8 mouse cellular contexts compared by ENCODE assay signal in the genomic region with DNA sequence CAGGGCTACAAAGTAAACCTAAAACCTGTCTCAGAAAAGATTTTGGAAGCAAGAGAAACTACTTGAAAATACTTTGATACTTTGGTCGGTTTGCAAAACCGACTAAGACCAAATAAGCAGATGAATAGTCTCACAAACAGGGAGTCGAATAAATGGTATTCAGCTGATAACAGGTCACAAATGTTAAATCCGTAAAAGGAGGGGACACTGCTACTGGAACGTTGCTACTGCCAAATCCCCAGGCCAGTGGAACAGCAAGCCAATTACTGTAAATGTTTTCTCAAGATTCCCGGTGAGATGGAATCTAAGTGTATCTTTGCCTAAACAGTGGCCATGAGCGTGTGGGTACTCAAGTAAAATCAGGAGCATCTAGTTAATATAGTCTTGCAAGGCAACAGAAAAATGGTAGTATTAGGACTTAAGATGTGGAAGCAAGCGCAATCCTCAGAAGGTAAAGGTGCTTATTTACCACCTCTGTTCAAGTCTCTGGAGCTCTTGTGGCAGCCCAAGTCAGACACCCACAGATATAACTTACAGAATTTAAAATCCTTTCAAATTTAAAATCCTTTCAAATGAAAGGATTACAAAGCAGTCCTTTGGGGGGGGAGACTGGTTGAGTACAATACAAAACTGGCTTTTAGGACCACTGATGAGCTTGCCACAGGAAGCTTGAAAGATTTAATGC. TPM values are rescaled to one million over a fixed set of nuclear protein-coding genes. Genes with fewer than 3 reads are reported as not detected.
DNase-seq lines count a peak whose midpoint lies in the region; ATAC-seq and TF ChIP-seq lines count a peak whose summit lies in the region.

No protein-coding gene starts in this region.

- TF ChIP-seq POLR2A in cortical plate, adult 2 months (IDR thresholded peaks at IDR 0.05; ENCODE audit: extremely low read depth, insufficient read depth, low read length): no peak
- peak; percentile 23 for TF ChIP-seq POLR2A in myocyte (IDR thresholded peaks at IDR 0.05; ENCODE audit: insufficient read length, low read depth)

- no peak overlapping the region for H3ac ChIP-seq in myocyte (ENCODE audit: control insufficient read depth, insufficient read length)

- peak overlapping the region; percentile 72 for H3K4me2 ChIP-seq in kidney, embryonic 16.5 days (replicated peaks; ENCODE audit: low read depth, low read length)
- H3K4me2 ChIP-seq in hindbrain, embryonic 16.5 days (ENCODE audit: low read length): peak overlapping the region; percentile 85
- peak overlapping the region; percentile 89 for H3K4me2 ChIP-seq in myocyte (ENCODE audit: low read depth)

- peak overlapping the region; percentile 78 for H3K4me3 ChIP-seq in kidney, embryonic 16.5 days (ENCODE audit: low read length)
- peak overlapping the region; percentile 60 for H3K4me3 ChIP-seq in cortical plate, adult 2 months (ENCODE audit: insufficient read depth, low read length)
- peak overlapping the region; percentile 70 for H3K4me3 ChIP-seq in hindbrain, embryonic 16.5 days (ENCODE audit: low read length)
- peak overlapping the region; percentile 63 for H3K4me3 ChIP-seq in myocyte

- peaks cover 22% of the 10 kb centered on the region for H3K4me1 ChIP-seq in kidney, embryonic 16.5 days (ENCODE audit: insufficient read depth, low read length)
- H3K4me1 ChIP-seq in cortical plate, adult 2 months (ENCODE audit: control insufficient read depth, insufficient read depth, low read length): peaks cover 6% of the 10 kb centered on the region
- peaks cover 20% of the 10 kb centered on the region for H3K4me1 ChIP-seq in hindbrain, embryonic 16.5 days (ENCODE audit: control insufficient read depth, insufficient read depth, low read depth, low read length)

- peaks cover 31% of the 10 kb centered on the region for H3K36me3 ChIP-seq in kidney, embryonic 16.5 days (ENCODE audit: insufficient read depth, low read length)
- H3K36me3 ChIP-seq in hindbrain, embryonic 16.5 days (ENCODE audit: control insufficient read depth, insufficient read depth, low read length): peaks cover 26% of the 10 kb centered on the region
- H3K36me3 ChIP-seq in myocyte (ENCODE audit: control insufficient read depth, insufficient read depth): peaks cover 50% of the 10 kb centered on the region

- no peaks in the 10 kb centered on the region for H3K9me3 ChIP-seq in kidney, embryonic 16.5 days (ENCODE audit: low read length)
- no peaks in the 10 kb centered on the region for H3K9me3 ChIP-seq in hindbrain, embryonic 16.5 days (ENCODE audit: control insufficient read depth, low read length)

- DNase-seq in kidney, adult 18-20 months: no peak
- no peak for DNase-seq in right cerebral cortex, postnatal 36 days (ENCODE audit: low spot score in 2 of 2)
- no peak for DNase-seq in B cell, adult 2 months
- DNase-seq in ovary, postnatal 14 days (ENCODE audit: low spot score): no peak

- peak overlapping the region; percentile 87 for H3K9ac ChIP-seq in kidney, embryonic 16.5 days (replicated peaks; ENCODE audit: low read length)
- peak overlapping the region; percentile 83 for H3K9ac ChIP-seq in hindbrain, embryonic 16.5 days (ENCODE audit: low read depth, low read length)

- WGBS in kidney, embryonic 16.5 days: 15% methylated on average over 8 of the region's 8 CpGs
- 16% methylated on average over 8 of the region's 8 CpGs for WGBS in hindbrain, embryonic 16.5 days

- ATAC-seq in kidney, embryonic 16.5 days (ENCODE audit: low FRiP score, low TSS enrichment): no peak
- no peak for ATAC-seq in hindbrain, embryonic 16.5 days

- H3K27ac ChIP-seq in kidney, embryonic 16.5 days (ENCODE audit: low read length): peak overlapping the region; percentile 99
- no peak overlapping the region for H3K27ac ChIP-seq in cortical plate, adult 2 months (ENCODE audit: insufficient read depth, low read length)
- H3K27ac ChIP-seq in hindbrain, embryonic 16.5 days (ENCODE audit: low read depth, low read length): peak overlapping the region; percentile 100

- peaks cover 47% of the 10 kb centered on the region for H3K79me2 ChIP-seq in myocyte (ENCODE audit: control insufficient read depth, insufficient read depth)

- no peaks in the 10 kb centered on the region for H3K27me3 ChIP-seq in kidney, embryonic 16.5 days (ENCODE audit: insufficient read depth, low read length)
- H3K27me3 ChIP-seq in hindbrain, embryonic 16.5 days (replicated peaks; ENCODE audit: control insufficient read depth, insufficient read depth, low read length): no peaks in the 10 kb centered on the region
- no peaks in the 10 kb centered on the region for H3K27me3 ChIP-seq in myocyte (ENCODE audit: control insufficient read depth, insufficient read depth, insufficient read length)

- TF ChIP-seq CTCF in cortical plate, adult 2 months (IDR thresholded peaks at IDR 0.05; ENCODE audit: extremely low read depth, insufficient read depth, low read length): no peak

TF ChIP-seq in myocyte, 11 proteins besides CTCF, POLR2A, EP300 and RAD21:
- TF ChIP-seq MAX (IDR thresholded peaks at IDR 0.05; ENCODE audit: low read depth) (no peak), POLR2AphosphoS2 (IDR thresholded peaks at IDR 0.05; ENCODE audit: insufficient read length, low read depth) (peak; percentile 82)
TF ChIP-seq in myocyte: peak in this region for 1.

RNA-seq across cellular contexts. Expression of gene Cox20, which starts 1.2 kb away (rescaled TPM):
- 111 and 124 TPM in 2 replicates for polyA plus RNA-seq in kidney, embryonic 16.5 days (2015; fragmentation: Nextera tagmentation; extraction: Ambion mirVana)
- 62.8 and 63.5 TPM in 2 replicates for polyA plus RNA-seq in cortical plate, adult 2 months (2012; rRNA removed)
- polyA plus RNA-seq in hindbrain, embryonic 16.5 days (2015; fragmentation: Nextera tagmentation; extraction: Ambion mirVana): 91.0 and 97.8 TPM in 2 replicates
- 67.2 TPM for polyA plus RNA-seq in myocyte (2012; fragmentation: generic; extraction: Trizol)

RNA-seq across cellular contexts. Expression of gene Hnrnpu, which starts 17.4 kb away (rescaled TPM):
- 259 and 263 TPM in 2 replicates for polyA plus RNA-seq in kidney, embryonic 16.5 days (2015; fragmentation: Nextera tagmentation; extraction: Ambion mirVana)
- polyA plus RNA-seq in cortical plate, adult 2 months (2012; rRNA removed): 317 and 349 TPM in 2 replicates
- 162 and 180 TPM in 2 replicates for polyA plus RNA-seq in hindbrain, embryonic 16.5 days (2015; fragmentation: Nextera tagmentation; extraction: Ambion mirVana)
- polyA plus RNA-seq in myocyte (2012; fragmentation: generic; extraction: Trizol): 95.0 TPM
